Mouse (Mus musculus): ENCODE data around the gene Dars2. TPM values are rescaled to one million over a fixed set of nuclear protein-coding genes. Genes with fewer than 3 reads are reported as not detected.
"Not testable (repeated sequence)": the region's sequence is repeated elsewhere in the genome, so short reads cannot be mapped to it uniquely, and the experiment has no call there.

Dars2 gene
- polyA plus RNA-seq, 1 experiment from 2014 or later: 28.5 TPM

- not testable (repeated sequence) for ATAC-seq; H3K4me3 ChIP-seq (ENCODE audit: low read length); H3K4me1 ChIP-seq (ENCODE audit: control insufficient read depth, insufficient read depth, low read depth, low read length); H3K27me3 ChIP-seq (replicated peaks; ENCODE audit: control insufficient read depth, insufficient read depth, low read length); H3K9ac ChIP-seq (ENCODE audit: low read depth, low read length); H3K9me3 ChIP-seq (ENCODE audit: control insufficient read depth, low read length); H3K4me2 ChIP-seq (ENCODE audit: low read length); H3K27ac ChIP-seq (ENCODE audit: low read depth, low read length)
- peaks cover 10% of the 10 kb centered on the region for H3K36me3 ChIP-seq (ENCODE audit: control insufficient read depth, insufficient read depth, low read length)
- WGBS: 100% methylated on average over 1 of the region's 1 CpGs
Observed at GRCm38 (mm10) chr1:161028427-161028826, 42.0 kb downstream of the Dars2 start.

GRCm38 (mm10) chr1:161027196-161027595, 43.3 kb downstream of the Dars2 start:
- H3K4me2 ChIP-seq (ENCODE audit: low read length): no peak overlapping the region
- H3K9ac ChIP-seq (ENCODE audit: low read depth, low read length): no peak overlapping the region
- ATAC-seq: no peak
- WGBS: 83% methylated on average over 2 of the region's 2 CpGs
- no peaks in the 10 kb centered on the region for H3K27me3 ChIP-seq (replicated peaks; ENCODE audit: control insufficient read depth, insufficient read depth, low read length)
- H3K27ac ChIP-seq (ENCODE audit: low read depth, low read length): no peak overlapping the region
- no peaks in the 10 kb centered on the region for H3K4me1 ChIP-seq (ENCODE audit: control insufficient read depth, insufficient read depth, low read depth, low read length)
- peaks cover 10% of the 10 kb centered on the region for H3K36me3 ChIP-seq (ENCODE audit: control insufficient read depth, insufficient read depth, low read length)
- H3K9me3 ChIP-seq (ENCODE audit: control insufficient read depth, low read length): no peaks in the 10 kb centered on the region
- H3K4me3 ChIP-seq (ENCODE audit: low read length): no peak overlapping the region

- Histone ChIP-seq H3K27ac (ENCODE audit: low read depth, low read length) (no peak overlapping the region), H3K9me3 (ENCODE audit: control insufficient read depth, low read length) (no peaks in the 10 kb centered on the region), H3K9ac (ENCODE audit: low read depth, low read length) (no peak overlapping the region), H3K4me3 (ENCODE audit: low read length) (no peak overlapping the region), H3K4me2 (ENCODE audit: low read length) (no peak overlapping the region), H3K36me3 (ENCODE audit: control insufficient read depth, insufficient read depth, low read length) (peaks cover 6% of the 10 kb centered on the region), H3K4me1 (ENCODE audit: control insufficient read depth, insufficient read depth, low read depth, low read length) (no peaks in the 10 kb centered on the region), H3K27me3 (replicated peaks; ENCODE audit: control insufficient read depth, insufficient read depth, low read length) (no peaks in the 10 kb centered on the region)
- ATAC-seq: no peak
- WGBS: 89% methylated on average over 5 of the region's 5 CpGs
Observed at GRCm38 (mm10) chr1:161025410-161026210, 44.8 kb downstream of the Dars2 start.

GRCm38 (mm10) chr1:161020051-161020450, 50.4 kb downstream of the Dars2 start:
- 96% methylated on average over 14 of the region's 14 CpGs for WGBS
- no peaks in the 10 kb centered on the region for H3K4me1 ChIP-seq (ENCODE audit: control insufficient read depth, insufficient read depth, low read depth, low read length)
- no peak overlapping the region for H3K4me2 ChIP-seq (ENCODE audit: low read length)
- H3K27me3 ChIP-seq (replicated peaks; ENCODE audit: control insufficient read depth, insufficient read depth, low read length): no peaks in the 10 kb centered on the region
- no peaks in the 10 kb centered on the region for H3K9me3 ChIP-seq (ENCODE audit: control insufficient read depth, low read length)
- H3K36me3 ChIP-seq (ENCODE audit: control insufficient read depth, insufficient read depth, low read length): peaks cover 13% of the 10 kb centered on the region
- H3K9ac ChIP-seq (ENCODE audit: low read depth, low read length): no peak overlapping the region
- H3K4me3 ChIP-seq (ENCODE audit: low read length): no peak overlapping the region
- H3K27ac ChIP-seq (ENCODE audit: low read depth, low read length): no peak overlapping the region
- no peak for ATAC-seq

GRCm38 (mm10) chr1:161016378-161016777, 54.1 kb downstream of the Dars2 start:
- H3K4me2 ChIP-seq (ENCODE audit: low read length): no peak overlapping the region
- ATAC-seq: no peak
- no peak overlapping the region for H3K4me3 ChIP-seq (ENCODE audit: low read length)
- H3K27me3 ChIP-seq (replicated peaks; ENCODE audit: control insufficient read depth, insufficient read depth, low read length): no peaks in the 10 kb centered on the region
- H3K9ac ChIP-seq (ENCODE audit: low read depth, low read length): no peak overlapping the region
- peaks cover 20% of the 10 kb centered on the region for H3K36me3 ChIP-seq (ENCODE audit: control insufficient read depth, insufficient read depth, low read length)
- no peak overlapping the region for H3K27ac ChIP-seq (ENCODE audit: low read depth, low read length)
- H3K4me1 ChIP-seq (ENCODE audit: control insufficient read depth, insufficient read depth, low read depth, low read length): no peaks in the 10 kb centered on the region
- no peaks in the 10 kb centered on the region for H3K9me3 ChIP-seq (ENCODE audit: control insufficient read depth, low read length)
- 87% methylated on average over 2 of the region's 2 CpGs for WGBS

- Histone ChIP-seq H3K4me2 (ENCODE audit: low read length) (no peak overlapping the region), H3K9ac (ENCODE audit: low read depth, low read length) (no peak overlapping the region), H3K27me3 (replicated peaks; ENCODE audit: control insufficient read depth, insufficient read depth, low read length) (no peaks in the 10 kb centered on the region), H3K4me3 (ENCODE audit: low read length) (no peak overlapping the region), H3K9me3 (ENCODE audit: control insufficient read depth, low read length) (no peaks in the 10 kb centered on the region), H3K27ac (ENCODE audit: low read depth, low read length) (no peak overlapping the region), H3K36me3 (ENCODE audit: control insufficient read depth, insufficient read depth, low read length) (peaks cover 8% of the 10 kb centered on the region; the same call in 1 of the 2 replicates), H3K4me1 (ENCODE audit: control insufficient read depth, insufficient read depth, low read depth, low read length) (no peaks in the 10 kb centered on the region)
- WGBS: 85% methylated on average over 4 of the region's 4 CpGs
- no peak for ATAC-seq
Observed at GRCm38 (mm10) chr1:161010436-161010835, 60.0 kb downstream of the Dars2 start.

GRCm38 (mm10) chr1:161008038-161008437, 62.4 kb downstream of the Dars2 start:
- no peak overlapping the region for H3K9ac ChIP-seq (ENCODE audit: low read depth, low read length)
- peaks cover 8% of the 10 kb centered on the region; the same call in 1 of the 2 replicates for H3K36me3 ChIP-seq (ENCODE audit: control insufficient read depth, insufficient read depth, low read length)
- no peaks in the 10 kb centered on the region for H3K27me3 ChIP-seq (replicated peaks; ENCODE audit: control insufficient read depth, insufficient read depth, low read length)
- no peak overlapping the region for H3K4me3 ChIP-seq (ENCODE audit: low read length)
- H3K4me1 ChIP-seq (ENCODE audit: control insufficient read depth, insufficient read depth, low read depth, low read length): no peaks in the 10 kb centered on the region
- 95% methylated on average over 2 of the region's 2 CpGs for WGBS
- no peak for ATAC-seq
- H3K9me3 ChIP-seq (ENCODE audit: control insufficient read depth, low read length): no peaks in the 10 kb centered on the region
- H3K4me2 ChIP-seq (ENCODE audit: low read length): no peak overlapping the region
- H3K27ac ChIP-seq (ENCODE audit: low read depth, low read length): no peak overlapping the region

GRCm38 (mm10) chr1:161006471-161006870, 64.0 kb downstream of the Dars2 start:
- no peak overlapping the region for H3K4me2 ChIP-seq (ENCODE audit: low read length)
- H3K9ac ChIP-seq (ENCODE audit: low read depth, low read length): no peak overlapping the region
- 81% methylated on average over 5 of the region's 5 CpGs for WGBS
- ATAC-seq: no peak
- no peaks in the 10 kb centered on the region for H3K27me3 ChIP-seq (replicated peaks; ENCODE audit: control insufficient read depth, insufficient read depth, low read length)
- H3K4me1 ChIP-seq (ENCODE audit: control insufficient read depth, insufficient read depth, low read depth, low read length): no peaks in the 10 kb centered on the region
- no peaks in the 10 kb centered on the region for H3K9me3 ChIP-seq (ENCODE audit: control insufficient read depth, low read length)
- no peak overlapping the region for H3K4me3 ChIP-seq (ENCODE audit: low read length)
- H3K27ac ChIP-seq (ENCODE audit: low read depth, low read length): no peak overlapping the region
- 0 out of 2 replicates have a peak, but pooled peaks cover 2% of the 10 kb centered on the region for H3K36me3 ChIP-seq (ENCODE audit: control insufficient read depth, insufficient read depth, low read length)

GRCm38 (mm10) chr1:161005526-161005925, 64.9 kb downstream of the Dars2 start:
- H3K9ac ChIP-seq (ENCODE audit: low read depth, low read length): no peak overlapping the region

More at GRCm38 (mm10) chr1:161005526-161005925, 64.9 kb downstream of the Dars2 start:
- ATAC-seq: no peak
- H3K36me3 ChIP-seq (ENCODE audit: control insufficient read depth, insufficient read depth, low read length): 0 out of 2 replicates have a peak, but pooled peaks cover 2% of the 10 kb centered on the region
- no peak overlapping the region for H3K4me2 ChIP-seq (ENCODE audit: low read length)
- no peaks in the 10 kb centered on the region for H3K9me3 ChIP-seq (ENCODE audit: control insufficient read depth, low read length)
- no peak overlapping the region for H3K4me3 ChIP-seq (ENCODE audit: low read length)
- no peaks in the 10 kb centered on the region for H3K27me3 ChIP-seq (replicated peaks; ENCODE audit: control insufficient read depth, insufficient read depth, low read length)
- 77% methylated on average over 3 of the region's 3 CpGs for WGBS
- no peaks in the 10 kb centered on the region for H3K4me1 ChIP-seq (ENCODE audit: control insufficient read depth, insufficient read depth, low read depth, low read length)
- no peak overlapping the region for H3K27ac ChIP-seq (ENCODE audit: low read depth, low read length)
